Mouse (Mus musculus) lung, adult 2 months (tissue): ENCODE measurements around the gene Spag9.

Experiments used
- CTCF ChIP-seq: fragments of 200-500 bp; IDR thresholded peaks from 2 replicates; pipeline ENCODE4 v1.5.1; 2011; ENCODE audit warnings: mild to moderate bottlenecking, low read length, control low read depth; ENCODE audit not compliant: insufficient read depth
- POLR2A ChIP-seq: fragments of 200-500 bp; IDR thresholded peaks from 2 replicates; pipeline ENCODE4 v1.6.1; 2011; ENCODE audit warnings: low read depth, mild to moderate bottlenecking, control low read depth, low read length, borderline replicate concordance; ENCODE audit errors: extremely low read depth

GRCm38 (mm10) chr11:94054176-94054575, 58.3 kb downstream of the Spag9 start:
- TF ChIP-seq CTCF (no peak), POLR2A (no peak)
